19 mouse cellular contexts compared by ENCODE assay signal in the genomic region with DNA sequence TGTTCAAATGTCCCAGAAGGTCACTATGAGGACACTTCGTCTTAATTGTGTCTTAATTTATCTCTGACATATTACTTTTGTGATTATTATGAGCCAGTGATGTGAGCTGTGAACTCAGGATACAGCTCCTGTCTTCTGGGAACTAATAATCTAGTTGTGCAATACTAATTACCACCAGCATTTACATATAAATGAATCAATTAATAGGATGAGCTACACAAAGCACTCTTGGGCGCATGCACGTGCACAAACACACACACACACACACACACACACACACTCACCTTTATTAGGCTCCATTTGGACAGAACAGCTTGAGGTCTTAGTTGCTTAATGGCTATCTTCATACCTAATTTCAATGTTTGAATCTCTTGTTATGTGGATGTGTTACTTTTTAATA. TPM values are rescaled to one million over a fixed set of nuclear protein-coding genes. Genes with fewer than 3 reads are reported as not detected.
DNase-seq lines count a peak whose midpoint lies in the region; ATAC-seq and TF ChIP-seq lines count a peak whose summit lies in the region.
"Had no signal": no experiment of that assay in that cellular context is flagged by ENCODE, and none has a peak within 500 bp of the region (broad histone marks: within the 10 kb centered on the region; RNA-seq: fewer than 3 reads in every experiment).

No protein-coding gene starts in this region.

- no peaks in the 10 kb centered on the region for H3K27me3 ChIP-seq in hindbrain, embryonic 14.5 days (ENCODE audit: control insufficient read depth, insufficient read depth, low read length)
- H3K27me3 ChIP-seq in hindbrain, embryonic 16.5 days (replicated peaks; ENCODE audit: control insufficient read depth, insufficient read depth, low read length): no peaks in the 10 kb centered on the region
- no peaks in the 10 kb centered on the region for H3K27me3 ChIP-seq in neural tube, embryonic 13.5 days
- no peaks in the 10 kb centered on the region for H3K27me3 ChIP-seq in midbrain, embryonic 13.5 days
- H3K27me3 ChIP-seq: embryonic facial prominence, embryonic 12.5 days; forebrain, embryonic 15.5 days had no signal

- no peaks in the 10 kb centered on the region for H3K4me1 ChIP-seq in hindbrain, embryonic 14.5 days (replicated peaks; ENCODE audit: control insufficient read depth, insufficient read depth, low read length)
- H3K4me1 ChIP-seq in hindbrain, embryonic 16.5 days (ENCODE audit: control insufficient read depth, insufficient read depth, low read depth, low read length): no peaks in the 10 kb centered on the region
- H3K4me1 ChIP-seq in neural tube, embryonic 13.5 days (replicated peaks): no peaks in the 10 kb centered on the region
- no peaks in the 10 kb centered on the region for H3K4me1 ChIP-seq in midbrain, embryonic 13.5 days (replicated peaks)
- H3K4me1 ChIP-seq: embryonic facial prominence, embryonic 10.5 days; embryonic facial prominence, embryonic 12.5 days; forebrain, embryonic 15.5 days had no signal

- no peak overlapping the region for H3K4me3 ChIP-seq in hindbrain, embryonic 14.5 days (replicated peaks; ENCODE audit: low read length)
- no peak overlapping the region for H3K4me3 ChIP-seq in hindbrain, embryonic 16.5 days (ENCODE audit: low read length)
- no peak overlapping the region for H3K4me3 ChIP-seq in neural tube, embryonic 13.5 days
- no peak overlapping the region for H3K4me3 ChIP-seq in midbrain, embryonic 13.5 days (replicated peaks)
- H3K4me3 ChIP-seq: embryonic facial prominence, embryonic 10.5 days; embryonic facial prominence, embryonic 12.5 days; forebrain, embryonic 15.5 days had no signal

- no peak overlapping the region for H3K9ac ChIP-seq in hindbrain, embryonic 14.5 days
- H3K9ac ChIP-seq in hindbrain, embryonic 16.5 days (ENCODE audit: low read depth, low read length): no peak overlapping the region
- no peak overlapping the region for H3K9ac ChIP-seq in neural tube, embryonic 13.5 days
- H3K9ac ChIP-seq in midbrain, embryonic 13.5 days (replicated peaks): no peak overlapping the region
- H3K9ac ChIP-seq: embryonic facial prominence, embryonic 12.5 days; forebrain, embryonic 15.5 days; forebrain, postnatal 0 days had no signal

- 50% methylated on average over 3 of the region's 3 CpGs for WGBS in hindbrain, embryonic 14.5 days
- WGBS in hindbrain, embryonic 16.5 days: 56% methylated on average over 3 of the region's 3 CpGs
- WGBS in neural tube, embryonic 13.5 days: 59% methylated on average over 3 of the region's 3 CpGs
- WGBS in midbrain, embryonic 13.5 days: 80% methylated on average over 3 of the region's 3 CpGs

- no peaks in the 10 kb centered on the region for H3K9me3 ChIP-seq in hindbrain, embryonic 14.5 days (ENCODE audit: control insufficient read depth, low read length)
- H3K9me3 ChIP-seq in hindbrain, embryonic 16.5 days (ENCODE audit: control insufficient read depth, low read length): no peaks in the 10 kb centered on the region
- no peaks in the 10 kb centered on the region for H3K9me3 ChIP-seq in neural tube, embryonic 13.5 days
- H3K9me3 ChIP-seq in midbrain, embryonic 13.5 days: no peaks in the 10 kb centered on the region; the same call in 1 of the 2 replicates
- H3K9me3 ChIP-seq: embryonic facial prominence, embryonic 10.5 days; embryonic facial prominence, embryonic 12.5 days; forebrain, embryonic 15.5 days had no signal

- no peak for DNase-seq in hindbrain, embryonic 14.5 days (ENCODE audit: low spot score)
- DNase-seq in neural tube, embryonic 10.5 days (ENCODE audit: extremely low spot score, low spot score): no peak
- DNase-seq in brain, embryonic 14.5 days (ENCODE audit: low read depth): peak; percentile 20
- DNase-seq: adrenal gland, adult 2 months; adrenal gland, postnatal 10 days; adrenal gland, postnatal 25 days; cerebellum, adult 11-12 months; cerebellum, adult 2 months; cerebellum, adult 9-10 months; cerebellum, postnatal 10 days; cerebellum, postnatal 25 days; forebrain, postnatal 0 days had no signal

- no peak overlapping the region for H3K4me2 ChIP-seq in hindbrain, embryonic 14.5 days (replicated peaks)
- H3K4me2 ChIP-seq in hindbrain, embryonic 16.5 days (ENCODE audit: low read length): no peak overlapping the region
- no peak overlapping the region for H3K4me2 ChIP-seq in neural tube, embryonic 13.5 days
- no peak overlapping the region for H3K4me2 ChIP-seq in midbrain, embryonic 13.5 days (replicated peaks)
- H3K4me2 ChIP-seq: embryonic facial prominence, embryonic 12.5 days; forebrain, embryonic 15.5 days had no signal

- H3K36me3 ChIP-seq in hindbrain, embryonic 14.5 days (replicated peaks; ENCODE audit: control insufficient read depth, insufficient read depth): no peaks in the 10 kb centered on the region
- no peaks in the 10 kb centered on the region for H3K36me3 ChIP-seq in hindbrain, embryonic 16.5 days (ENCODE audit: control insufficient read depth, insufficient read depth, low read length)
- H3K36me3 ChIP-seq in neural tube, embryonic 13.5 days: no peaks in the 10 kb centered on the region
- no peaks in the 10 kb centered on the region for H3K36me3 ChIP-seq in midbrain, embryonic 13.5 days
- H3K36me3 ChIP-seq: embryonic facial prominence, embryonic 10.5 days; embryonic facial prominence, embryonic 12.5 days; forebrain, embryonic 15.5 days had no signal

- H3K27ac ChIP-seq in hindbrain, embryonic 14.5 days: no peak overlapping the region
- no peak overlapping the region for H3K27ac ChIP-seq in hindbrain, embryonic 16.5 days (ENCODE audit: low read depth, low read length)
- no peak overlapping the region for H3K27ac ChIP-seq in neural tube, embryonic 13.5 days (replicated peaks)
- H3K27ac ChIP-seq in midbrain, embryonic 13.5 days: no peak overlapping the region
- H3K27ac ChIP-seq: embryonic facial prominence, embryonic 10.5 days; embryonic facial prominence, embryonic 12.5 days; forebrain, embryonic 15.5 days had no signal

- TF ChIP-seq CTCF in brain, embryonic 14.5 days (IDR thresholded peaks at IDR 0.05; ENCODE audit: borderline replicate concordance, extremely low read depth, insufficient read depth, insufficient read length): no peak

- TF ChIP-seq POLR2A in brain, embryonic 14.5 days (IDR thresholded peaks at IDR 0.05; ENCODE audit: borderline replicate concordance, extremely low read depth, insufficient read depth, insufficient read length, poor library complexity, severe bottlenecking): no peak

- ATAC-seq in hindbrain, embryonic 14.5 days (ENCODE audit: low FRiP score): 0 out of 2 replicates have a peak, but pooled peaks have one; percentile 31
- ATAC-seq in hindbrain, embryonic 16.5 days: no peak
- ATAC-seq in neural tube, embryonic 13.5 days (ENCODE audit: low read depth): peak; percentile 76
- no peak for ATAC-seq in midbrain, embryonic 13.5 days
- ATAC-seq: forebrain, embryonic 15.5 days; forebrain, postnatal 0 days had no signal

RNA-seq across cellular contexts. Expression of a gene that starts 37.1 kb away (rescaled TPM):
- 41.9 and 50.7 TPM in 2 replicates for polyA plus RNA-seq in hindbrain, embryonic 14.5 days (2014; fragmentation: Nextera tagmentation; extraction: Ambion mirVana)
- polyA plus RNA-seq in hindbrain, embryonic 16.5 days (2015; fragmentation: Nextera tagmentation; extraction: Ambion mirVana): 56.1 and 62.5 TPM in 2 replicates
- 27.8 and 32.6 TPM in 2 replicates for polyA plus RNA-seq in neural tube, embryonic 13.5 days (2015; fragmentation: Nextera tagmentation; extraction: Ambion mirVana)
- polyA plus RNA-seq in brain, embryonic 14.5 days (2012; rRNA removed): 8.7 and 17.0 TPM in 2 replicates
- 40.1 and 43.2 TPM in 2 replicates for polyA plus RNA-seq in midbrain, embryonic 13.5 days (2015; fragmentation: Nextera tagmentation; extraction: Ambion mirVana)
- polyA plus RNA-seq: C2C12 had no signal

Comparison
In these comparisons a context has a peak if more than half of its experiments do, and no peak if none do; other contexts are left out.
1. ATAC-seq: peak in hindbrain, embryonic 14.5 days (single experiment) and neural tube, embryonic 13.5 days (single experiment); none in hindbrain, embryonic 16.5 days (single experiment) and midbrain, embryonic 13.5 days (single experiment).